Mouse (Mus musculus) thymus, adult 2 months (tissue): ENCODE data around the gene Hoxa1. TPM values are rescaled to one million over a fixed set of nuclear protein-coding genes. Genes with fewer than 3 reads are reported as not detected.

Experiments used
- DNase-seq: peaks from one replicate; pipeline ENCODE4 v3.0.0; 2021
- H3K27ac ChIP-seq: fragments of 200-500 bp; 2 replicates; pipeline ENCODE4 v1.5.1; 2012; ENCODE audit warnings: low read length, control low read depth; ENCODE audit not compliant: control insufficient read depth, insufficient read depth
- H3K27me3 ChIP-seq: fragments of 200-500 bp; 2 replicates; pipeline ENCODE4 v1.6.1; 2012; ENCODE audit warnings: mild to moderate bottlenecking, low read length, moderate library complexity, mixed read lengths; ENCODE audit not compliant: control insufficient read depth, insufficient read depth
- H3K36me3 ChIP-seq: fragments of 200-500 bp; 2 replicates; pipeline ENCODE4 v1.6.1; 2012; ENCODE audit warnings: mild to moderate bottlenecking, low read length, moderate library complexity; ENCODE audit not compliant: control insufficient read depth, insufficient read depth
- H3K4me1 ChIP-seq: fragments of 200-500 bp; replicated peaks from 2 replicates; pipeline ENCODE4 v1.6.1; 2012; ENCODE audit warnings: low read length; ENCODE audit not compliant: control insufficient read depth, insufficient read depth
- H3K4me3 ChIP-seq: fragments of 200-500 bp; 2 replicates; pipeline ENCODE4 v1.5.1; 2012; ENCODE audit warnings: mild to moderate bottlenecking, low read length, control low read depth, moderate library complexity; ENCODE audit not compliant: control insufficient read depth, insufficient read depth
- CTCF ChIP-seq: fragments of 200-500 bp; IDR thresholded peaks from 2 replicates; pipeline ENCODE4 v1.5.1; 2012; ENCODE audit warnings: mild to moderate bottlenecking, control low read depth, low read length, moderate library complexity, borderline replicate concordance; ENCODE audit not compliant: control insufficient read depth, poor library complexity, insufficient read depth; ENCODE audit errors: extremely low read depth
- POLR2A ChIP-seq: fragments of 200-500 bp; IDR thresholded peaks from 2 replicates; pipeline ENCODE4 v1.6.1; 2012; ENCODE audit warnings: mild to moderate bottlenecking, low read length, control low read depth, moderate library complexity; ENCODE audit not compliant: control insufficient read depth, poor library complexity, insufficient read depth; ENCODE audit errors: extremely low read depth
- WGBS: fragments of 180-500 bp; shearing (Covaris S2); methylation state at CpG from one replicate; pipeline ENCODE4 v1.1.7; 2018; 5-methylcytosine and 5-hydroxymethylcytosine counted together
- polyA plus RNA-seq: library from polyadenylated mRNA; depleted of rRNA; stranded (reverse); fragments of >200 nt; gene quantifications from 2 replicates; pipeline ENCODE4 v1.2.3, GENCODE M21; 2012

The Hoxa1 gene
- polyA plus RNA-seq, 1 experiment: 0.63 TPM

GRCm38 (mm10) chr6:52183311-52184080 is 25.4 kb upstream of the Hoxa1 start:
- no peaks in the 10 kb centered on the region for H3K36me3 ChIP-seq
- H3K4me1 ChIP-seq: no peaks in the 10 kb centered on the region
- 94% methylated on average over 10 of the region's 10 CpGs for WGBS
- H3K4me3 ChIP-seq: no peak overlapping the region
- TF ChIP-seq POLR2A (no peak), CTCF (no peak)
- no peak for DNase-seq
- H3K27me3 ChIP-seq: no peaks in the 10 kb centered on the region
- H3K27ac ChIP-seq: no peak overlapping the region

GRCm38 (mm10) chr6:52182793-52183192 is 24.7 kb upstream of the Hoxa1 start:
- Histone ChIP-seq H3K27ac (no peak overlapping the region), H3K27me3 (no peaks in the 10 kb centered on the region), H3K4me3 (no peak overlapping the region), H3K36me3 (no peaks in the 10 kb centered on the region), H3K4me1 (no peaks in the 10 kb centered on the region)
- no peak for TF ChIP-seq POLR2A
- no peak for TF ChIP-seq CTCF
- DNase-seq: no peak
- WGBS: 97% methylated on average over 1 of the region's 1 CpGs

- H3K27me3 ChIP-seq: no peaks in the 10 kb centered on the region
- no peak overlapping the region for H3K27ac ChIP-seq
- WGBS: 96% methylated on average over 2 of the region's 2 CpGs
- H3K4me1 ChIP-seq: no peaks in the 10 kb centered on the region
- TF ChIP-seq POLR2A (no peak), CTCF (no peak)
- no peak overlapping the region for H3K4me3 ChIP-seq
- DNase-seq: no peak
- H3K36me3 ChIP-seq: no peaks in the 10 kb centered on the region
These were observed 23.9 kb upstream of the Hoxa1 start for GRCm38 (mm10) chr6:52182030-52182429.

GRCm38 (mm10) chr6:52180726-52181125 is 22.6 kb upstream of the Hoxa1 start:
- no peak for TF ChIP-seq CTCF
- no peak for TF ChIP-seq POLR2A
- 91% methylated on average over 3 of the region's 3 CpGs for WGBS
- no peak overlapping the region for H3K27ac ChIP-seq

GRCm38 (mm10) chr6:52180213-52180710 is 22.1 kb upstream of the Hoxa1 start:
- Histone ChIP-seq H3K27me3 (no peaks in the 10 kb centered on the region), H3K4me1 (no peaks in the 10 kb centered on the region), H3K27ac (no peak overlapping the region), H3K4me3 (no peak overlapping the region), H3K36me3 (no peaks in the 10 kb centered on the region)
- 96% methylated on average over 11 of the region's 11 CpGs for WGBS
- no peak for DNase-seq
- TF ChIP-seq CTCF (no peak), POLR2A (no peak)

More at GRCm38 (mm10) chr6:52180726-52181125, 22.6 kb upstream of the Hoxa1 start:
- no peaks in the 10 kb centered on the region for H3K36me3 ChIP-seq
- H3K27me3 ChIP-seq: no peaks in the 10 kb centered on the region
- no peak overlapping the region for H3K4me3 ChIP-seq
- no peaks in the 10 kb centered on the region for H3K4me1 ChIP-seq
- no peak for DNase-seq

GRCm38 (mm10) chr6:52179690-52180089 is 21.6 kb upstream of the Hoxa1 start:
- no peaks in the 10 kb centered on the region for H3K36me3 ChIP-seq
- WGBS: 92% methylated on average over 10 of the region's 10 CpGs
- TF ChIP-seq CTCF (no peak), POLR2A (no peak)
- H3K27ac ChIP-seq: no peak overlapping the region
- H3K4me1 ChIP-seq: no peaks in the 10 kb centered on the region
- no peak overlapping the region for H3K4me3 ChIP-seq
- no peaks in the 10 kb centered on the region for H3K27me3 ChIP-seq
- DNase-seq: no peak
